Mouse (Mus musculus): Measurements from ENCODE around the gene Map2k6. TPM values are rescaled to one million over a fixed set of nuclear protein-coding genes. Genes with fewer than 3 reads are reported as not detected.

The Map2k6 gene
- polyA plus RNA-seq, 1 experiment from 2014 or later = 31.5 TPM

DNA sequence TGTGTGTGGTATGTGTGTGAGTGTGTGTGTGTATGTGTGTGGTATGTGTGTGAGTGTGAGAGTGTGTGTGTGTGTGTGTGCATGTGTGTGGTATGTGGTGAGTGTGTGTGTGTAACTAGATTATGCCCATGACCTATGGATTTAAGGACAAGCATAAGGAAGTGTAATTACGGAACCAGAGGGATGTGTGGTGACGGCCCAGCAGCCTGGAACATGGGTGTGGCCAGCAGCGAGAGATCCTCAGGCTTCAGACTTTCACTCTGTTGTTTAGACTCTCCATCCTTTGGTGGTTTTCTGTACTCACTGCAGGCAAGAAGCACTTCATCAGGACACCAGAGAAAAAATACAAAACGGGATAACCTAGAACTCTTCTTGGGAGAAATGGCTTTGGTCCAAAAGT, 143.0 kb downstream of the Map2k6 start:
- WGBS = 93% methylated on average over 4 of the region's 4 CpGs
- Histone ChIP-seq H3K27ac (replicated peaks) (no peak overlapping the region), H3K4me2 (replicated peaks) (no peak overlapping the region), H3K36me3 (no peaks in the 10 kb centered on the region), H3K4me1 (0 out of 2 replicates have a peak, but pooled peaks cover 3% of the 10 kb centered on the region), H3K27me3 (no peaks in the 10 kb centered on the region), H3K4me3 (no peak overlapping the region), H3K9ac (replicated peaks) (no peak overlapping the region), H3K9me3 (no peaks in the 10 kb centered on the region; the same call in 1 of the 2 replicates)
- no peak for ATAC-seq (ENCODE audit: low FRiP score, low read depth)

DNA sequence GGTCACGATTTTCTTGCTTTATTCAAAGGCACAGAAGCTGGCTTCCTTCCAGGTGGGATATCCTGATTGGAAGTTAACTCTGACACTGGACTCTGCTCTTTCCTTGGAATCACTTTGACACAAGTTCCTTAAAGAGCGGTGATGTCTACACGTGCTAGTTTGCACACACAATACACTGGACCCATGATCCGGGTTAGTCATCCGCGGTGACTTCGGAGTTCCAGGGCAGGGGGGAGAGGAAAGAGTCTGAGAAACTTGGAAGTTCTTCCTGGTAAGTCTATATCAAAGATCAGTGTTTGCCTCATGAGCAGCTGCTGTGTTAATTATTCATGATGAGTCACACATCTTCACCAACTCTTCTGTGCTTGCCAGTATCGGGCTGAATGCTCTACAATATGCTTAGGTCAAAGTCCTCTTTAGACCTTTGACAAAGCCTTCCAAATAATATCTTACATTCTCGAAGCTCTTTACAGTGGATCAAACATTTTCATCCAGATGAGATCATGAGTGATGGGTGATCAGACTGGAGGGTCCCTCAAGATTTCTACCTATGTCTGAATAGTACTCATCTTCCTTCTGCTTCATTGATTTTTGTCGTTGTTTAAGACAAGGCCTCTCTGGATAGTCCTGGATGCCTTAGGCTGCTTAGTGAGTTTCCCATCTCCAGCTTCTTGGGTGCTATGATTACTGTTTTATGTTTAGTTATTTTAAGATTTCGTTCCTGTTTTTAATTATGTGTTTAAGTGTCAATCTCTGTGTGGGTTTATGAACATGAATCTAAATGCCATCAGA, 145.7 kb downstream of the Map2k6 start:
- H3K27me3 ChIP-seq = no peaks in the 10 kb centered on the region
- ATAC-seq (ENCODE audit: low FRiP score, low read depth) = no peak

DNA sequence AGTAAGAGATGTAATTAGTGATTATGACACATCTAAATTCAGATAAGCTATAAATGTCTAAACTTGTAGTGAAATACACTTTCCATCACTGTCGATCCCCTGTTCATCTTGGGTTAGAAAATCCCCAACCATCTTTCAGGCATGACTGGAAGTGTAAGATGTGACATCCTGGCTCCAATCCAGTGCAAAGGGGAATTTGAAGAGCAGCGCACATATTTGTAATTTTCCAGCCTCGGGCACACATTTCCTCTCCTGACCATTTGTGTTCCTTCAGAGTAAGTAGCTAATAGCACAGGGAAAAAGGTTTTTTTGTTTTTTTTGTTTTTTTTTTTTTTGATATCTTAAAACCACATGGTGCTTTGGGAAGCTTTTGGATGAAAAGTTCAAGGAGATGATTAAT, 146.5 kb downstream of the Map2k6 start:
- H3K36me3 ChIP-seq = no peaks in the 10 kb centered on the region
- no peak for ATAC-seq (ENCODE audit: low FRiP score, low read depth)
- H3K9me3 ChIP-seq = no peaks in the 10 kb centered on the region; the same call in 1 of the 2 replicates
- no peaks in the 10 kb centered on the region for H3K27me3 ChIP-seq
- H3K4me1 ChIP-seq = no peaks in the 10 kb centered on the region
- H3K9ac ChIP-seq (replicated peaks) = no peak overlapping the region
- no peak overlapping the region for H3K27ac ChIP-seq (replicated peaks)
- 90% methylated on average over 3 of the region's 3 CpGs for WGBS
- no peak overlapping the region for H3K4me3 ChIP-seq
- H3K4me2 ChIP-seq (replicated peaks) = no peak overlapping the region

More for the DNA sequence above, 145.7 kb downstream of the Map2k6 start:
- no peaks in the 10 kb centered on the region; the same call in 1 of the 2 replicates for H3K9me3 ChIP-seq
- no peaks in the 10 kb centered on the region for H3K4me1 ChIP-seq
- no peaks in the 10 kb centered on the region for H3K36me3 ChIP-seq
- no peak overlapping the region for H3K9ac ChIP-seq (replicated peaks)
- no peak overlapping the region for H3K27ac ChIP-seq (replicated peaks)
- WGBS = 88% methylated on average over 11 of the region's 11 CpGs
- no peak overlapping the region for H3K4me3 ChIP-seq
- no peak overlapping the region for H3K4me2 ChIP-seq (replicated peaks)

DNA sequence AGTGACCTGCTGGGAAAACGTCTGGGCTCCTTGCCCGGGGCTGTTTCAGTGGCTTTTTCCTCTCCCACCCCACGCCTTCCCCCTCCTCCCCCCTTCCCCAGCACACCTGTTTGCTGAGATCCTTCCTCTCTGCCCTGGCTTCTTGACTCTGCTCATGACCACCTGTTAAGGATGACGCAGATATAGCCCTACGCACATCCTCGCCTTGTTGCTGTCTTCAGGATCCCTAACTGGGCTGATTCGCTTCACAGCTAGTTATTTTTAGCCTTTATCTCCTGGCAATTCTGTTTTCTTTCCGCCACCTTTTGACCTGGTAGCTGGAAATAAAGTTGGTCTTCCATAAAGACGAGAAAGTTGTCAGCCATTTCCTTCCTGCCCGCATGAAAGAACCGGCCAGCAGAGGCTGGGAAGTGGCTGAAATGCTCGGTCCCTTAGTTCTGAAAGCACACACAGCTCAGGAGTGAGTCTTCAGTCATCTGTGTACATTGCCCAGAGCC, 152.6 kb downstream of the Map2k6 start:
- Histone ChIP-seq H3K9me3 (no peaks in the 10 kb centered on the region), H3K27me3 (no peaks in the 10 kb centered on the region), H3K36me3 (no peaks in the 10 kb centered on the region), H3K27ac (replicated peaks) (no peak overlapping the region), H3K4me1 (no peaks in the 10 kb centered on the region), H3K4me2 (replicated peaks) (no peak overlapping the region), H3K4me3 (no peak overlapping the region), H3K9ac (replicated peaks) (no peak overlapping the region)
- no peak for ATAC-seq (ENCODE audit: low FRiP score, low read depth)
- 87% methylated on average over 12 of the region's 12 CpGs for WGBS

DNA sequence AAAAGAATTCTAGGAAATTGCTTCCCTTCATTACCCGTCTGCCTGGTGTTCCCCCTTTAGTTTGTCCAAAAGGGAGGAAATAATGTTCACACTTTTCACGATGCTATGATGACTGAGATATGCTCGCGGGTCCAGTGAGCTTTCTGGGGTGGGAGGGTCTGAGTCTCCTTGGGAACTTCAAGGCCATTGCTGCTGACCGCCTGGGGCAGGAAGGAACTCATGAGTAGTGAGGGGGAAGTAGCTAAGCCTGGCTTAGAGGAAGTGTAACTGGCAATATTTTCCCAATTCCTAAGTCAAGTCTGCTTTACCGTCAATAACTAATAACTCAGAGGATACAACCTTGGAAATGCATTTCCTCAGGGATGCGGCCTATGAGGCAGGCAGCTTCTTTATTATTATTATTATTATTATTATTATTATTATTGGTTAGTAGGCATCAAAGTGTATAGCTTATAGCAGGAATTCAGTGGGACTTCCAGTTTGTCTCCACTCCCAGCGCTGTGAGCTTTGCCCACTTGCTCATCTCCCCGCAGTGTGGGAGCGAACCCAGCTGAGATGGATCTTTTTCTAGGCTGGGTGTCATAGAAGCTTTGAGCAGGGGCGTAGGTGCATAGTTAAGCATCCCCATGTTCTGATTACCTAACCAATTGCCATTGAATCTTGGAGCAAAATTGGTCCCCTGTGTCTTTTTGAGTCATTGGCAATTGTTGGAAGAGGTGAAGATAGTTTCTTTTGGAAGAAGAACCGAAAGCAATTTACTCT, 163.6 kb downstream of the Map2k6 start:
- H3K4me1 ChIP-seq = no peaks in the 10 kb centered on the region

DNA sequence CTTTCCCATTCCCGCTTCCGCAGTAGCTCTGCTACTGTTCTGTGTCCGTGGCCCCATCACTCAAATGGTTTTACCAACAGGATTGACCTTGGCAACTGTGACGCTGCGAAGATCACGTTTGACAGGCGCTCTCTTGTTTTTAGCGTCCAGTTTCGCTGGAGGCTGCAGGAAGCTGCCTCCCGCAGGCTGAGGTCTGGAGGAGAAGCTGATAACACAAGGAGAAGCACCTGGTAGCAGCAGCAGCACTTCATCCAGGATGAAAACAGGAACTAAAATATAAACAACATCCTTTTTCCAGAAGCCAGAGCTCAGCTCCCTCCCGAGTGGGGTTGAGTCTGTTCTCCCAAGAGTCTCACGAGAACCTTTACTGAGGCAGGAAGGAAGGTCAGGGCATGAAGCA, 164.3 kb downstream of the Map2k6 start:
- Histone ChIP-seq H3K9ac (replicated peaks) (no peak overlapping the region), H3K27ac (replicated peaks) (no peak overlapping the region)
- WGBS = 70% methylated on average over 12 of the region's 12 CpGs

More for the DNA sequence above, 163.6 kb downstream of the Map2k6 start:
- Histone ChIP-seq H3K4me3 (no peak overlapping the region), H3K36me3 (no peaks in the 10 kb centered on the region), H3K27ac (replicated peaks) (no peak overlapping the region), H3K4me2 (replicated peaks) (no peak overlapping the region), H3K27me3 (no peaks in the 10 kb centered on the region), H3K9ac (replicated peaks) (no peak overlapping the region), H3K9me3 (no peaks in the 10 kb centered on the region)
- no peak for ATAC-seq (ENCODE audit: low FRiP score, low read depth)
- WGBS = 92% methylated on average over 12 of the region's 12 CpGs

DNA sequence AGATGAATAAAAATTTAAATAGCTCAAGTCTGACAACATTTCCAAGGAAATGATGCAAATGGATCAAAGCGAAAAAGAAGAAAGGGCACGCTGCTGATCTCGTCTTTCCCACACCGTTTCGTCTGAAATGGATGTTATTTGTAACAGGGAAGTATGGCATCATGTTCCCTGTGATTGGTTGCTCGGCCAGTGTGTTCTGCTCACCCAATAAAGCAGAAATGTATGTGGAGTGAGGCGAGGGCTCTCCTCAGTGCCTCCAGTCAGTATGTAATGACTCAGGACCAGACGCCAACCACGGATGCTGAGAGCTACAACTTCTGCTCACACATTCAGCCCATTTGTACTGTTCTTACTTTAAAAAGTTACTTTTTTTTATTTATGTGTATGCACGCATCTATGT, 164.9 kb downstream of the Map2k6 start:
- no peak overlapping the region for H3K27ac ChIP-seq (replicated peaks)
- no peaks in the 10 kb centered on the region for H3K9me3 ChIP-seq
- ATAC-seq (ENCODE audit: low FRiP score, low read depth) = no peak
- no peak overlapping the region for H3K4me3 ChIP-seq
- no peak overlapping the region for H3K4me2 ChIP-seq (replicated peaks)
- H3K9ac ChIP-seq (replicated peaks) = no peak overlapping the region
- no peaks in the 10 kb centered on the region for H3K4me1 ChIP-seq
- H3K27me3 ChIP-seq = no peaks in the 10 kb centered on the region
- 88% methylated on average over 10 of the region's 10 CpGs for WGBS
- no peaks in the 10 kb centered on the region for H3K36me3 ChIP-seq

More for the DNA sequence above, 164.3 kb downstream of the Map2k6 start:
- Histone ChIP-seq H3K4me2 (replicated peaks) (no peak overlapping the region), H3K4me1 (no peaks in the 10 kb centered on the region), H3K27me3 (no peaks in the 10 kb centered on the region), H3K4me3 (no peak overlapping the region), H3K9me3 (no peaks in the 10 kb centered on the region), H3K36me3 (no peaks in the 10 kb centered on the region)
- no peak for ATAC-seq (ENCODE audit: low FRiP score, low read depth)

DNA sequence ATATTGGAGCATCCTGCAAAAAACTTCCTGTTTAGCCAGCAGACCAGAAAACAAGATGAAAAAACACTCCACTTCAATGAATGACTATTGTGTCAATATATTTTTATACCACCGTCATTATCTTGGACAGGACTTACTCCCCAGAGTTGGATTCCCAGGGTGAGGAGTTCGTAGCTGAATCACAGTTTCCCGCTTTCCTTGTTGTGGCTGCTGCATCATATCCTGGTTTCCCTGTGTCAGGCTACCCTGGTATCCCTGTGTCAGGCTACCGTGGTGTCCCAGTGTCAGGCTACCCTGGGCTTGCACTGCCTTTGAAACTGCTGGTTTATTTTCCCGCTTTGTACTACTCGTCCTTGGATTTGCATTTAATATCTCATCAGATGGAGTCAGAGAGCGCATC, 167.4 kb downstream of the Map2k6 start:
- Histone ChIP-seq H3K27me3 (no peaks in the 10 kb centered on the region), H3K9ac (replicated peaks) (no peak overlapping the region), H3K27ac (replicated peaks) (no peak overlapping the region), H3K4me2 (replicated peaks) (no peak overlapping the region), H3K36me3 (no peaks in the 10 kb centered on the region), H3K4me1 (no peaks in the 10 kb centered on the region), H3K4me3 (no peak overlapping the region), H3K9me3 (no peaks in the 10 kb centered on the region)
- ATAC-seq (ENCODE audit: low FRiP score, low read depth) = no peak
- 88% methylated on average over 7 of the region's 7 CpGs for WGBS

DNA sequence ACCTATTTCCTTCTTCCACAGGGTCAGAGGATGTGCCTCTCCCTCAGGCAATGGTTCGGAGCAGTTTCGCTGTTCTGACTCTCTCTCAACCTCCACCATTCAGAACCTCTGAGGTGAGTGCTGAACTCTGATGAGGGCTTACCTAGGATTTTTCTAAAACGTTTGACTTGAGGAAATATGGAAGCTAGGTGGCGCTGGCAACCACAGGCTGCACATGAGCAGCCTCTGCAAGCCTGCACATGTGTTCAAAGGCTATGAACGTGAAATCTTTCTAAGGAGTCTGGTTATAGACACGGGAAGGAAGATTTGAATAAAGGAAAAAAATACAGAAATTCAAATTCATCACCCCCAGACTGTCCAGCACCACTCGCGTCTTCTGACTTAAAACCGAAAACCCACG, 173.6 kb downstream of the Map2k6 start:
- peak; percentile 27; the same call in 1 of the 2 replicates for ATAC-seq (ENCODE audit: low FRiP score, low read depth)
- H3K9ac ChIP-seq (replicated peaks) = no peak overlapping the region
- H3K27me3 ChIP-seq = no peaks in the 10 kb centered on the region

More for the DNA sequence above, 173.6 kb downstream of the Map2k6 start:
- Histone ChIP-seq H3K27ac (replicated peaks) (no peak overlapping the region), H3K36me3 (no peaks in the 10 kb centered on the region), H3K4me1 (no peaks in the 10 kb centered on the region), H3K9me3 (no peaks in the 10 kb centered on the region), H3K4me3 (no peak overlapping the region), H3K4me2 (replicated peaks) (no peak overlapping the region)
- 57% methylated on average over 10 of the region's 10 CpGs for WGBS

Other genes with a start within 250 kb of the Map2k6 start
- 5.2 and 6.0 TPM in 2 replicates for gene Abca9, start 230.9 kb upstream of the Map2k6 start, polyA plus RNA-seq (2016; fragmentation: Nextera tagmentation; extraction: Ambion mirVana)
- 0.08 and 0.17 TPM in 2 replicates for gene Abca6, start 147.3 kb upstream of the Map2k6 start, polyA plus RNA-seq (2016; fragmentation: Nextera tagmentation; extraction: Ambion mirVana)
- 4.5 and 5.9 TPM in 2 replicates for gene Abca5, start 61.4 kb upstream of the Map2k6 start, polyA plus RNA-seq (2016; fragmentation: Nextera tagmentation; extraction: Ambion mirVana)

All from midbrain, embryonic 12.5 days (tissue).